Mouse (Mus musculus) hindbrain, postnatal 0 days (tissue): ENCODE results near the gene H2-Q1. TPM values are rescaled to one million over a fixed set of nuclear protein-coding genes. Genes with fewer than 3 reads are reported as not detected.
"Not testable (repeated sequence)": the region's sequence is repeated elsewhere in the genome, so short reads cannot be mapped to it uniquely, and the experiment has no call there.

ENCODE experiments used
- ATAC-seq: fragments of 200-750 bp; cut with Nextera tagmentation; 2 replicates; pipeline ENCODE4 v1.8.0; 2017; ENCODE audit warnings: mild to moderate bottlenecking, moderate TSS enrichment, moderate library complexity
- DNase-seq: peaks from one replicate; pipeline ENCODE4 v3.0.0-alpha.2; 2015; ENCODE audit warnings: low spot score
- H3K27ac ChIP-seq: fragments of 300-500 bp; sonication (generic); 2 replicates; pipeline ENCODE4 v1.5.1; 2014; ENCODE audit warnings: mild to moderate bottlenecking
- H3K27me3 ChIP-seq: fragments of 300-500 bp; sonication (generic); 2 replicates; pipeline ENCODE4 v1.6.1; 2014; ENCODE audit warnings: low read length, mixed read lengths; ENCODE audit not compliant: insufficient read depth
- H3K36me3 ChIP-seq: fragments of 300-500 bp; sonication (generic); 2 replicates; pipeline ENCODE4 v1.6.1; 2014; ENCODE audit warnings: low read length, mixed read lengths; ENCODE audit not compliant: insufficient read depth
- H3K4me1 ChIP-seq: fragments of 300-500 bp; sonication (generic); 2 replicates; pipeline ENCODE4 v1.6.1; 2014; ENCODE audit warnings: antibody characterized with exemption, low read length, mixed read lengths; ENCODE audit not compliant: insufficient read depth
- H3K4me2 ChIP-seq: fragments of 300-500 bp; sonication (generic); 2 replicates; pipeline ENCODE4 v1.6.1; 2014; ENCODE audit warnings: low read depth, mild to moderate bottlenecking, low read length, moderate library complexity, mixed read lengths
- H3K4me3 ChIP-seq: fragments of 300-500 bp; sonication (generic); 2 replicates; pipeline ENCODE4 v1.5.1; 2014; ENCODE audit warnings: low read length
- H3K9ac ChIP-seq: fragments of 300-500 bp; sonication (generic); replicated peaks from 2 replicates; pipeline ENCODE4 v1.6.1; 2014; ENCODE audit warnings: mild to moderate bottlenecking, low read length, moderate library complexity, mixed read lengths
- H3K9me3 ChIP-seq: fragments of 300-500 bp; sonication (generic); 2 replicates; pipeline ENCODE4 v1.6.1; 2016; ENCODE audit warnings: low read length, mixed read lengths
- CTCF ChIP-seq: IDR thresholded peaks from 2 replicates; pipeline ENCODE4 v1.5.1; 2016; ENCODE audit warnings: antibody characterized with exemption, control low read depth, low read depth
- WGBS: fragments of 180-500 bp; shearing (Covaris S2); extraction: QIAGEN DNeasy Blood & Tissue Kit; methylation state at CpG from one replicate; pipeline ENCODE4 v1.1.7; 2014; 5-methylcytosine and 5-hydroxymethylcytosine counted together
- polyA plus RNA-seq: library from polyadenylated mRNA; unstranded; fragments of >200 nt; fragmentation: Nextera tagmentation; extraction: Ambion mirVana; gene quantifications from 2 replicates; pipeline ENCODE4 v1.2.1, GENCODE M21; 2015
- total RNA-seq: library from RNA; depleted of rRNA; stranded (reverse); fragments of >200 nt; gene quantifications from 2 replicates; pipeline ENCODE4 v1.2.3, GENCODE M21; 2014

H2-Q1 gene
- total and polyA plus RNA-seq, 2 experiments from 2014 or later, result 0.42 to 1.5 TPM

DNA sequence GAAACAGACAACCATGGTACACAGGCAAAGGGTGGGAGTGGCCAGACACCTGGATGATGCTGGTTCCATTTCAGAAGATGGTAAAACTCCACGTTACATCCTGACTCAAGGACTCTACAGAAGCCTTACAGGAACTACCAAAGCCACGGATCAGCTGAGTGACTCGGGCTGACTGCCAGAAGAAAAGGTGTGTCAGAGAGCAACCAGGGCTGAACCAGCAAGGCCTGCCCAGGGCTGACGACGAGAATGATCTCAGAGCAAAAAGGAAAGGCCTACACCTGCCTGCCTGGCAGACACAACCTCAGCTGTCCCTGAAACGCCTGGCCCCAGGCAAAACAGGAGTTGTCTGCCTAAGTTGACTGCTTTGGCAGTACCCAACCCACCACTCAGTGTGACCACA, 15.7 kb upstream of the H2-Q1 start:
- TF ChIP-seq CTCF, result no peak
- Histone ChIP-seq H3K4me2 (no peak overlapping the region), H3K36me3 (no peaks in the 10 kb centered on the region), H3K4me1 (no peaks in the 10 kb centered on the region), H3K27ac (no peak overlapping the region), H3K9me3 (no peaks in the 10 kb centered on the region), H3K27me3 (no peaks in the 10 kb centered on the region), H3K9ac (no peak overlapping the region), H3K4me3 (no peak overlapping the region)
- 74% methylated on average over 6 of the region's 6 CpGs for WGBS
- ATAC-seq (no peak), DNase-seq (no peak)

- H3K4me2 ChIP-seq, ATAC-seq, H3K27me3 ChIP-seq, H3K4me3 ChIP-seq, H3K9ac ChIP-seq, DNase-seq, H3K4me1 ChIP-seq, H3K27ac ChIP-seq, H3K9me3 ChIP-seq, H3K36me3 ChIP-seq: not testable (repeated sequence)
- WGBS, result 84% methylated on average over 8 of the region's 8 CpGs
Measured at GRCm38 (mm10) chr17:35304921-35305320, 15.3 kb upstream of the H2-Q1 start.

- H3K27ac ChIP-seq, result no peak overlapping the region
- no peak for TF ChIP-seq CTCF
- DNase-seq, result no peak
- no peaks in the 10 kb centered on the region for H3K4me1 ChIP-seq
- no peak overlapping the region for H3K4me3 ChIP-seq
- H3K27me3 ChIP-seq, result peaks cover 19% of the 10 kb centered on the region; the same call in 1 of the 2 replicates
- H3K9me3 ChIP-seq, result no peaks in the 10 kb centered on the region
- H3K36me3 ChIP-seq, result no peaks in the 10 kb centered on the region
- no peak overlapping the region for H3K4me2 ChIP-seq
- ATAC-seq, result no peak
- H3K9ac ChIP-seq, result no peak overlapping the region
Measured at GRCm38 (mm10) chr17:35318671-35319070, 1.5 kb upstream of the H2-Q1 start.

GRCm38 (mm10) chr17:35325124-35325523, 4.9 kb downstream of the H2-Q1 start:
- H3K36me3 ChIP-seq, ATAC-seq, H3K9me3 ChIP-seq, H3K27ac ChIP-seq, H3K4me1 ChIP-seq, DNase-seq, H3K9ac ChIP-seq, H3K4me2 ChIP-seq, H3K4me3 ChIP-seq: not testable (repeated sequence)
- peak; percentile 45 for TF ChIP-seq CTCF
- peaks cover 12% of the 10 kb centered on the region; the same call in 1 of the 2 replicates for H3K27me3 ChIP-seq
- WGBS, result 38% methylated on average over 1 of the region's 1 CpGs

DNA sequence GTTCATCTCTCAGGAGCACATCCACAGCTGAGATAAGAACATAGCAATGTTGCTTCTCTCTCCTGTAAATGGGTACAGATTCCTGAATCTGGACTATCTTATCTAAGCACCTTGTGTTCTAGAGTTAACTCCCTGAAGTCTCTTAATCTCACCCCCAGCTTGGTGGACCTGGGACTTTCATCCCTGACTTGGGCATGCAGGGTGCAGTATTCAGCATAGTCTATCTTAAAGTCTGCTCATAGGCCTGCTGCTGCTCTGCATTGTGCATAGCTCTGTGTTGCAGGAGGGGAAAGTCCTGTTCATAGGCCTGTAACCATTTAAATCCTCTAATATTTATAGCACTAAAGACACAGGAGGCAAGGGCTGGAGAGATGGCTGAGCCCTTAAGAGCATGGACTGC, 5.8 kb downstream of the H2-Q1 start:
- not testable (repeated sequence) for DNase-seq, H3K9ac ChIP-seq, H3K4me3 ChIP-seq, H3K27ac ChIP-seq, ATAC-seq, H3K36me3 ChIP-seq, H3K9me3 ChIP-seq, H3K4me2 ChIP-seq, H3K27me3 ChIP-seq, H3K4me1 ChIP-seq

GRCm38 (mm10) chr17:35329714-35330113, 9.5 kb downstream of the H2-Q1 start:
- not testable (repeated sequence) for H3K27ac ChIP-seq, H3K9ac ChIP-seq, H3K4me3 ChIP-seq, H3K9me3 ChIP-seq, ATAC-seq, H3K27me3 ChIP-seq, DNase-seq, H3K4me2 ChIP-seq, H3K4me1 ChIP-seq, H3K36me3 ChIP-seq
- 60% methylated on average over 3 of the region's 3 CpGs for WGBS

DNA sequence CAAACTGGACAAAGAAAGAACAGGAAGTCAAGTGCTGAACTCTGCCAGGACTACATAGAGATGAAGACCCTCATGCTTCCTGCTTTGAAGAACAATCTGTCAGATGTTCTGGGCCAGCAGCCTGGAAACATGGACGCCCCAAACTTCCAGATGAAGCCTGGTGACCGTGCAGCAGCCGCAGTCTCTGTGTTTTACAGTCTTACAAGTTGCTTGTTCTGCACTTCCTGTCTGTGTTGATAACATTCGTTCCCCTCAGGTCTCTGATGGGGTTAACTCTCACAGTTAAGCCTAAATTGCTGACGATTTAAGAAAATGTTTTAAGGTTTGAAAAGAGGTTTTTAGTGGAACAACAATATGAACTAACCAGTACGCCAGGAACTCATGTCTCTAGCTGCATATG, 11.3 kb downstream of the H2-Q1 start:
- H3K36me3 ChIP-seq, H3K4me2 ChIP-seq, H3K4me1 ChIP-seq, H3K4me3 ChIP-seq, H3K9ac ChIP-seq, DNase-seq, H3K9me3 ChIP-seq, ATAC-seq, H3K27me3 ChIP-seq, H3K27ac ChIP-seq: not testable (repeated sequence)
- WGBS, result 74% methylated on average over 6 of the region's 6 CpGs
